Mouse (Mus musculus) stomach, postnatal 0 days (tissue): ENCODE measurements around the gene Cdpf1.

Source experiments
- CTCF ChIP-seq: IDR thresholded peaks from 2 replicates; pipeline ENCODE4 v1.5.1; 2016; ENCODE audit warnings: antibody characterized with exemption, low read depth, mild to moderate bottlenecking, moderate library complexity
- EP300 ChIP-seq: optimal IDR thresholded peaks from 2 replicates; pipeline ENCODE3; 2016; ENCODE audit warnings: antibody characterized with exemption

DNA sequence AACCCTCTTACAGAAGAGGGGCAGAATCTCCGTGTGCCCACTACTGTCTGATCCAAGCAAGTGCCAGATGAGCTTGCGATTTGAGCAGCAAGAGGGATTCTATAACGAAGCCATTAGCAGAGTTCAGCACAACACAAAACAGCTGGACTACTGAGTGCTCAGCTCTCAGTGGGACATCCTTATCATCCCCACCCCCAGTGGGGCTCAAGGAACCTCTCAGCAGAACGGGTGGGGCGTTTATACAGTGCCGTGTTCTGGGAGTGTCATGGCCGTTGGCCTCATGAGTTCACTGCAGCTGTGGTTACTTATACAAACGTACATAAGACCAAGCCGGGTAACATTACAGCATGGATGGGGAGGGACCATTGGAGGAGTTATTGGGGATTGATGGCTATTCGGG is 1.9 kb upstream of the Cdpf1 start:
- TF ChIP-seq CTCF (no peak), EP300 (no peak)
